Mouse (Mus musculus): ENCODE results near the gene Mfap3l. TPM values are rescaled to one million over a fixed set of nuclear protein-coding genes. Genes with fewer than 3 reads are reported as not detected.
A peak's percentile ranks its signal among the peaks of the same experiment; 100 is the strongest.

The Mfap3l gene
- polyA plus RNA-seq, 2 experiments = 0.24 to 0.30 TPM

DNA sequence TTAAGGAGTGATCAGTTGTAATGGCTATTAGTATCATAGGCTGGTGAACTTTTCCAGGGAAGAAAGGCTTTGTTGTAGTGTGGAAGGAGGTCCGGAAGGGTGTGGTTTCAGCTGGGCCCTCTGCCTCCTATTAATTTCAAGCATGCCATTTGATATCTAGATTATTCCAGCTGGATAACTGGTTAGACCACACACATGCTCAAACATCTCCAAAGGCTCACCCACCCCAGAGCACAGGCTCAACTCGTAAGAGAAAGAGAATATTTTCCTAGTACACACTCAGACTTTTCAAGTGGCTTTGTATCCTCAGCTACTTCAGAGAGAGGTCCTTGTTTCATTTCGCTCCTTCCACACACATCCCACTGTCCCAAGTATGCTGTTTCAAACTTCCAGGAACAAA, 4.7 kb upstream of the Mfap3l start:
- Histone ChIP-seq H3K27me3 (ENCODE audit: control insufficient read depth, insufficient read depth, low read length) (peaks cover 6% of the 10 kb centered on the region), H3K4me1 (replicated peaks; ENCODE audit: control insufficient read depth in 2 of 2, insufficient read depth in 2 of 2, low read length in 1 of 2) (peaks cover 0 to 3% of the 10 kb centered on the region in 2 experiments; a peak in 1 of 4 replicates), H3K9me3 (ENCODE audit: control insufficient read depth, low read length) (no peaks in the 10 kb centered on the region), H3K4me3 (ENCODE audit: insufficient read depth in 1 of 2, low read depth in 2 of 2, low read length in 2 of 2) (no peak overlapping the region), H3K4me2 (ENCODE audit: low read depth) (no peak overlapping the region), H3K36me3 (replicated peaks; ENCODE audit: control insufficient read depth, insufficient read depth, low read depth) (no peaks in the 10 kb centered on the region), H3K27ac (no peak overlapping the region), H3K9ac (replicated peaks) (no peak overlapping the region)
- no peak for ATAC-seq (ENCODE audit: insufficient read depth)
- 50% methylated on average over 3 of the region's 3 CpGs for WGBS (ENCODE audit: insufficient replicate concordance)
- no peak for TF ChIP-seq CTCF (IDR thresholded peaks at IDR 0.05; ENCODE audit: low read depth)
- TF ChIP-seq EP300 (IDR thresholded peaks at IDR 0.05; ENCODE audit: low read depth) = no peak
- no peak for DNase-seq (ENCODE audit: low read depth in 3 of 3, low spot score in 3 of 3)

DNA sequence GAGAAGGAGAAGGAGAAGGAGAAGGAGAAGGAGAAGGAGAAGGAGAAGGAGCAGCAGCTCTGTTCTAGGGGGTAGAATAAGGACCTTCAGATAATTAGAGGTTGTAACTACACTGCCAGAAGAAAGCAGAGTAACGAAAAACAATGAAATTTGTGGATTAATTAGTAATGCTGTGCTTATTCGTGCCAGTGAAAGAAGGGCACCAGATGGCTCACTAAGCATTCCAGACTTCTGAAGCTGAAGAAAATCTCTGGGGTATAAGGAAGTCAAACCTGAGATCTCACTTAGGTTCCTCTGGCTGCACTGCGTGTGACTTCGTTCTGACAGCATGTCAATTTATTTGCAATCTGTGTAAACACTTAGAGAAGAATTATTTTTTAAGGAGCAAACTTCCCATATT, 3.6 kb upstream of the Mfap3l start:
- Histone ChIP-seq H3K27ac (no peak overlapping the region), H3K27me3 (ENCODE audit: control insufficient read depth, insufficient read depth, low read length) (peaks cover 15% of the 10 kb centered on the region), H3K4me2 (ENCODE audit: low read depth) (no peak overlapping the region), H3K9ac (replicated peaks) (no peak overlapping the region), H3K4me1 (replicated peaks; ENCODE audit: control insufficient read depth in 2 of 2, insufficient read depth in 2 of 2, low read length in 1 of 2) (peaks cover 0 to 3% of the 10 kb centered on the region in 2 experiments; a peak in 2 of 4 replicates), H3K36me3 (replicated peaks; ENCODE audit: control insufficient read depth, insufficient read depth, low read depth) (no peaks in the 10 kb centered on the region), H3K4me3 (ENCODE audit: insufficient read depth in 1 of 2, low read depth in 2 of 2, low read length in 2 of 2) (no peak overlapping the region), H3K9me3 (ENCODE audit: control insufficient read depth, low read length) (no peaks in the 10 kb centered on the region)
- TF ChIP-seq EP300 (IDR thresholded peaks at IDR 0.05; ENCODE audit: low read depth) (no peak), CTCF (IDR thresholded peaks at IDR 0.05; ENCODE audit: low read depth) (no peak)
- WGBS (ENCODE audit: insufficient replicate concordance) = 59% methylated on average over 4 of the region's 4 CpGs
- no peak for ATAC-seq (ENCODE audit: insufficient read depth)
- no peak for DNase-seq (ENCODE audit: low read depth in 3 of 3, low spot score in 3 of 3)

DNA sequence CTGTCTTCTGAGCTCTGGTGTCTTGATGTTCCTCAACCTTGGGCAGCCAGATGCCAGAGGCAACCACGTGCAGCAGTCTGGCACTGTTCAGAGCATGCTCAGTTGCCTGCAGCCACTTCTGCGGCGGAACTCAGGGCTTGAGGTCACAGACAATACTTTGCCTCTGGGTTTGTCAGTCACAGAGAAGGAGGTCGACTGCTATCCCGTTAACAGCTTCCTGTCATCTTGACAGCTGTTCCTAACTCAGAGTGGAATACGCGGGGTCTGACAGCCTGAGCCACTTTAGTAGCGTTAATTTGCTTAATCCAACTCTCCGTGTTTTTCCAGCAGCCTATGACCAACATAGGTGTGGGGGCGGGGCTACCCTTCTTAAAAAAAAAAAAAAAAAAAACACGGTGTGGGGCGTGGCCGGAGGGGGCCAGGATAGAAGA, 1.1 kb upstream of the Mfap3l start:
- H3K4me3 ChIP-seq (ENCODE audit: insufficient read depth in 1 of 2, low read depth in 2 of 2, low read length in 2 of 2) = no peak overlapping the region
- no peak overlapping the region for H3K9ac ChIP-seq (replicated peaks)
- no peaks in the 10 kb centered on the region for H3K36me3 ChIP-seq (replicated peaks; ENCODE audit: control insufficient read depth, insufficient read depth, low read depth)
- peak in 1 of 3 experiments; percentile 27 for DNase-seq (ENCODE audit: low read depth in 3 of 3, low spot score in 3 of 3)
- TF ChIP-seq CTCF (IDR thresholded peaks at IDR 0.05; ENCODE audit: low read depth) (no peak), EP300 (IDR thresholded peaks at IDR 0.05; ENCODE audit: low read depth) (no peak)
- ATAC-seq (ENCODE audit: insufficient read depth) = no peak
- WGBS (ENCODE audit: insufficient replicate concordance) = 1% methylated on average over 13 of the region's 13 CpGs
- H3K27ac ChIP-seq = no peak overlapping the region
- peak overlapping the region; percentile 55 for H3K4me2 ChIP-seq (ENCODE audit: low read depth)
- no peaks in the 10 kb centered on the region for H3K9me3 ChIP-seq (ENCODE audit: control insufficient read depth, low read length)
- H3K4me1 ChIP-seq (replicated peaks; ENCODE audit: control insufficient read depth in 2 of 2, insufficient read depth in 2 of 2, low read length in 1 of 2) = peaks cover 0 to 3% of the 10 kb centered on the region in 2 experiments; a peak in 2 of 4 replicates
- peaks cover 15% of the 10 kb centered on the region for H3K27me3 ChIP-seq (ENCODE audit: control insufficient read depth, insufficient read depth, low read length)

DNA sequence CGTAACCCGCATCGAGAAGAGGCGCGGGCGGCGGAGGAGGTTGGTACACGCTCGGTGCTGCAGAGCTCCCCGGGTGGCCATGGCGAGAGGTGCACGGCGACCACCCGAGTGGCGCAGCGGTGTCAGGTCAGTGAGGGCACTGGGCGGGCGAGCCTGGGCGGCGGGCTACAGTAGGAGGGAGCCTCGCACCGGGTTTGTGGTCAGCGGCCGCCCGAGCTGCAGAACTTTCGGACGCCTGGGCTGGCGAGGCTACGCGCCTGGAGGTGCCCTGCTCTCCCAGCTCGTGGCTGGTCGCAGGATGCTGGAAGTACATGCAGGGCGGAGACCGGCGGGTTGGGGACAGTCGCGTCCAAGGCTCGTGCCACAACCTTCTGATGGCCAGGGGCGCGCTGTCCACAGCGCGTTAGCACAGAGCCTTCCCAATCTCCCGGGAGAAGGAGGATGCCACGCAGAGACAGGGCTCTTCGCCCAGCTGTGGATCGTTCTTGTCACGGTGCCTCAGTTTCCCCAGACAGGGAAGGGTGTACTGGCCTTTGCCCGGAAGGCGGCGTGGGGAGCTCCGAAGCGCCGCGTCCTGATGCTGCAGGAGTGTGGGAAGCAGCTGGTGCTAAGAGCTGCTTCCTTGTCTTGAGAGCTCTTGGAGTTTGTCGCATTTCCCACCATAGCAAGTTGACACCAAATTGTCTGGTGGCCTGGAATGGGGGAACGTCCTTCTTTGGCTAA, 467 bp downstream of the Mfap3l start:
- under 1% methylated on average over 56 of the region's 56 CpGs for WGBS (ENCODE audit: insufficient replicate concordance)
- DNase-seq (ENCODE audit: low read depth in 3 of 3, low spot score in 3 of 3) (no peak), ATAC-seq (ENCODE audit: insufficient read depth) (peak; percentile 58; the same call in 1 of the 2 replicates)
- no peaks in the 10 kb centered on the region for H3K9me3 ChIP-seq (ENCODE audit: control insufficient read depth, low read length)
- no peaks in the 10 kb centered on the region for H3K36me3 ChIP-seq (replicated peaks; ENCODE audit: control insufficient read depth, insufficient read depth, low read depth)
- peak overlapping the region; percentile 40 to 51 for H3K4me3 ChIP-seq (ENCODE audit: insufficient read depth in 1 of 2, low read depth in 2 of 2, low read length in 2 of 2)
- H3K9ac ChIP-seq (replicated peaks) = no peak overlapping the region
- peaks cover 15% of the 10 kb centered on the region for H3K27me3 ChIP-seq (ENCODE audit: control insufficient read depth, insufficient read depth, low read length)
- H3K4me1 ChIP-seq (replicated peaks; ENCODE audit: control insufficient read depth in 2 of 2, insufficient read depth in 2 of 2, low read length in 1 of 2) = peaks cover 0 to 3% of the 10 kb centered on the region in 2 experiments; a peak in 2 of 4 replicates
- no peak; the same call in 1 of the 2 replicates for TF ChIP-seq CTCF (IDR thresholded peaks at IDR 0.05; ENCODE audit: low read depth)
- TF ChIP-seq EP300 (IDR thresholded peaks at IDR 0.05; ENCODE audit: low read depth) = no peak
- H3K4me2 ChIP-seq (ENCODE audit: low read depth) = peak overlapping the region; percentile 55
- no peak overlapping the region for H3K27ac ChIP-seq

DNA sequence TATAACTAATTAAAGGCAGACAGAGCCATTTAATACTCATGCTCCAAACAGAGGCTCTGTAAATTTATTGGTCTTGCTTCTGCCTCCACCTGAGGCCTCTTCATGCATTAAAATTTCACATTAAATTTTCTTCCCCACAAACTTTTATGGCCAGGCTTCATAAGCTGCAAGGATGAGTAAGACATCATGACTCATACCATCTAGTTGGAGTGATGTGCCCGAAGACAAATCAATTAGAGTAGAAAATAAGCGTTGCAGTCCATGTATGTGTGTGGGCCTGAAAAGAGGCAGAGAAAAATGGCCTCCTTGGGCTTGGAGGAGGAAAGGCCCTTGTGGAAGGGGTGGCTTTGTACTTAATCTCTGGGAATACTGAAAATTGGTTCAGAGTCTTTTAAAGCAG, 2.3 kb downstream of the Mfap3l start:
- 55% methylated on average over 2 of the region's 2 CpGs for WGBS (ENCODE audit: insufficient replicate concordance)
- Histone ChIP-seq H3K9ac (replicated peaks) (no peak overlapping the region), H3K36me3 (replicated peaks; ENCODE audit: control insufficient read depth, insufficient read depth, low read depth) (no peaks in the 10 kb centered on the region), H3K4me3 (ENCODE audit: insufficient read depth in 1 of 2, low read depth in 2 of 2, low read length in 2 of 2) (no peak overlapping the region), H3K4me1 (replicated peaks; ENCODE audit: control insufficient read depth in 2 of 2, insufficient read depth in 2 of 2, low read length in 1 of 2) (peaks cover 0 to 3% of the 10 kb centered on the region in 2 experiments; a peak in 2 of 4 replicates), H3K9me3 (ENCODE audit: control insufficient read depth, low read length) (no peaks in the 10 kb centered on the region), H3K27me3 (ENCODE audit: control insufficient read depth, insufficient read depth, low read length) (peaks cover 15% of the 10 kb centered on the region), H3K4me2 (ENCODE audit: low read depth) (no peak overlapping the region), H3K27ac (no peak overlapping the region)
- DNase-seq (ENCODE audit: low read depth in 3 of 3, low spot score in 3 of 3) (no peak), ATAC-seq (ENCODE audit: insufficient read depth) (no peak)
- TF ChIP-seq CTCF (IDR thresholded peaks at IDR 0.05; ENCODE audit: low read depth) (no peak), EP300 (IDR thresholded peaks at IDR 0.05; ENCODE audit: low read depth) (no peak)
